Mouse (Mus musculus): Measurements from ENCODE around the gene Tnxb. TPM values are rescaled to one million over a fixed set of nuclear protein-coding genes. Genes with fewer than 3 reads are reported as not detected.
A peak's percentile ranks its signal among the peaks of the same experiment; 100 is the strongest.

Gene Tnxb
- polyA plus RNA-seq, 1 experiment from 2014 or later = 0.75 TPM

DNA sequence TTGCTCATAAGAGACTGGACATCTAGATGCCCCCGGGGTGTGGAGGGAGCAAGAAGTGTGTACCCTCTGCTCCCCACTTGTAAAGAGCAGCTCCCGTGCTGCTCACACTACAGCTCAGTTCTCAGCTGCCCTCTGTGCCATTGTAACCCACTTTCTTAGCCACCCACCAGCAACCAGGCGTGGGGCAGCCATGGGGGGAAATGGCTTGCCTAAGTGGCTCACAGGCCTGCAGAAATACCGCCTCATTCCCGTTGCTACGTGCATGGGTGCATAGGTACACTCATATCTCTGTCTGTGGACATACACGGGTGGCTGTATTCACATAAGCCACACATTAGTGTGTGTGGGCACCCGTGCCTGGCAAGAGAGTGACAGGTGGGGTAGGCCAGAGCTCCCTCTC lies 7.4 kb upstream of the Tnxb start:
- ATAC-seq (replicated peaks; ENCODE audit: low FRiP score) = no peak
- Histone ChIP-seq H3K4me3 (replicated peaks) (no peak overlapping the region), H3K27me3 (peaks cover 63% of the 10 kb centered on the region), H3K27ac (no peak overlapping the region), H3K9me3 (replicated peaks) (no peaks in the 10 kb centered on the region), H3K9ac (no peak overlapping the region), H3K36me3 (no peaks in the 10 kb centered on the region), H3K4me2 (no peak overlapping the region), H3K4me1 (peaks cover 17% of the 10 kb centered on the region)
- whole genome bisulfite sequencing = 84% methylated on average over 8 of the region's 8 CpGs

DNA sequence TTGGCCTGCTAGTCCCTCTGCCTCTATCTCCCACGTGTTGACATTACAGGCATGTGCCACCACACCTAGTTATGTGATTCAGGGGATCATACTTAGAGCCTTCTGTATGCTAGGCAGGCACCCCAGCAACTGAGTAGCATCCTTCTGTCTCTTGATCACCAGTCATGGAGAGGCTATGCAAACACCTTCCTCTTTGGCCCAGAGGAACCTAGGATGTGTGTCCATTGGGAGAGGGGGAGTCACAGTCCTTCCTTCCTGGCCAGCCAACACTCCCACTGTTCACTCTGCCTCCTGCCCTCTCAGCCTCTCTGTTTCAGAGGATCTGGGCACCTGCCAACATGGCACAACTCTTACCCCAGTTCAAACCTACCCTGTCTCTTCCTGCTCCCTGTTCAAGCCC lies 6.8 kb upstream of the Tnxb start:
- no peak overlapping the region for H3K4me2 ChIP-seq
- no peak overlapping the region for H3K4me3 ChIP-seq (replicated peaks)
- peaks cover 17% of the 10 kb centered on the region for H3K4me1 ChIP-seq
- no peaks in the 10 kb centered on the region for H3K36me3 ChIP-seq
- peaks cover 59% of the 10 kb centered on the region for H3K27me3 ChIP-seq
- H3K9ac ChIP-seq = no peak overlapping the region
- ATAC-seq (replicated peaks; ENCODE audit: low FRiP score) = no peak
- no peaks in the 10 kb centered on the region for H3K9me3 ChIP-seq (replicated peaks)
- H3K27ac ChIP-seq = no peak overlapping the region
- WGBS = 43% methylated on average over 1 of the region's 1 CpGs

DNA sequence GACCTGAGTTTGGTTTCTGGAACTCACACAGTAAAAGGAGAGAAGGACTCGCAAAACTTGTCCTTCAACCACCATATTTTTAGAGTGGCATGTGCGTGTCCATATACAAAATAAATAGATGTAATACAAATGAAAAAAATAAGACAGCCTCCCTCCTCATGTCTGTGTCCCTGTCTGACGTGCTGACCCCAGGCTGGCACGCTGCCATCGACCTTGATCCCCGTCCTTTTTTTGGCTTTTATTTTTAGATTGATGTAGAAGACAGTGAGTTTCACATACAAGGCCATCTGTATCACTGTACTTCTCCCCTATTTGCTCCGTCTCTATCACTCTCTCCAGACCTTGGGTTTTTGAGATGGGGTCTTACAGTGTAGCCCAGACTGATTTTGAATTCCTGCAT lies 5.9 kb upstream of the Tnxb start:
- Histone ChIP-seq H3K36me3 (no peaks in the 10 kb centered on the region), H3K9me3 (replicated peaks) (no peaks in the 10 kb centered on the region), H3K4me2 (no peak overlapping the region), H3K4me1 (peaks cover 17% of the 10 kb centered on the region), H3K9ac (no peak overlapping the region), H3K27ac (no peak overlapping the region), H3K27me3 (peaks cover 56% of the 10 kb centered on the region), H3K4me3 (replicated peaks) (no peak overlapping the region)
- ATAC-seq (replicated peaks; ENCODE audit: low FRiP score) = no peak
- 67% methylated on average over 7 of the region's 7 CpGs for WGBS

DNA sequence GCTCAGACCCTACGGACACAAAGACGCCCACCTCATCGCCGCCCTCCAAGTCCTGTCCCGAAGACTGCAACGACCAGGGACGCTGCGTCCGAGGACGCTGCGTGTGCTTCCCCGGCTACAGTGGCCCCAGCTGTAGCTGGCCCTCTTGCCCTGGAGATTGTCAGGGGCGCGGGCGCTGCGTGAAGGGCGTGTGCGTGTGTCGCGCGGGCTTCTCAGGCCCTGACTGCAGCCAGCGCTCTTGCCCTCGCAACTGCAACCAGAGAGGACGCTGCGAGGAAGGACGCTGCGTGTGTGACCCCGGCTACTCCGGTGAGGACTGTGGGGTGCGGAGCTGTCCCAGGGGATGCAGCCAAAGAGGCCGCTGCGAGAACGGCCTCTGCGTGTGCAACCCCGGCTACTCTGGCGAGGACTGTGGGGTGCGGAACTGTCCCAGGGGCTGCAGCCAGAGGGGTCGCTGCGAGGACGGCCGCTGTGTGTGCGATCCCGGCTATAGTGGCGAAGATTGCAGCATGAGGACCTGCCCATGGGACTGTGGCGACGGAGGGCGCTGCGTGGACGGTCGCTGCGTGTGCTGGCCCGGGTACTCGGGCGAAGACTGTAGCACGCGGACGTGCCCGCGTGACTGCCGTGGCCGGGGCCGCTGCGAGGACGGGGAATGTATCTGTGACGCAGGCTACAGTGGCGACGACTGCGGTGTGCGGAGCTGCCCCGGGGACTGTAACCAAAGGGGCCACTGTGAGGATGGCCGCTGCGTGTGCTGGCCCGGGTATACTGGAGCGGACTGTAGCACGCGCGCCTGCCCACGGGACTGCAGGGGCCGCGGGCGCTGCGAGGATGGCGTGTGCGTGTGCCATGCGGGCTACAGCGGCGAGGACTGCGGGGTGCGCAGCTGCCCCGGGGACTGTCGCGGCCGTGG lies 1.1 kb downstream of the Tnxb start:
- ATAC-seq (replicated peaks; ENCODE audit: low FRiP score) = no peak; the same call in 1 of the 2 replicates
- Histone ChIP-seq H3K36me3 (no peaks in the 10 kb centered on the region), H3K4me3 (replicated peaks) (peak overlapping the region; percentile 42), H3K9ac (peak overlapping the region; percentile 29), H3K4me1 (peaks cover 15% of the 10 kb centered on the region), H3K27me3 (peaks cover 71% of the 10 kb centered on the region), H3K9me3 (replicated peaks) (no peaks in the 10 kb centered on the region), H3K4me2 (peak overlapping the region; percentile 77), H3K27ac (no peak overlapping the region)
- WGBS = 8% methylated on average over 87 of the region's 93 CpGs

DNA sequence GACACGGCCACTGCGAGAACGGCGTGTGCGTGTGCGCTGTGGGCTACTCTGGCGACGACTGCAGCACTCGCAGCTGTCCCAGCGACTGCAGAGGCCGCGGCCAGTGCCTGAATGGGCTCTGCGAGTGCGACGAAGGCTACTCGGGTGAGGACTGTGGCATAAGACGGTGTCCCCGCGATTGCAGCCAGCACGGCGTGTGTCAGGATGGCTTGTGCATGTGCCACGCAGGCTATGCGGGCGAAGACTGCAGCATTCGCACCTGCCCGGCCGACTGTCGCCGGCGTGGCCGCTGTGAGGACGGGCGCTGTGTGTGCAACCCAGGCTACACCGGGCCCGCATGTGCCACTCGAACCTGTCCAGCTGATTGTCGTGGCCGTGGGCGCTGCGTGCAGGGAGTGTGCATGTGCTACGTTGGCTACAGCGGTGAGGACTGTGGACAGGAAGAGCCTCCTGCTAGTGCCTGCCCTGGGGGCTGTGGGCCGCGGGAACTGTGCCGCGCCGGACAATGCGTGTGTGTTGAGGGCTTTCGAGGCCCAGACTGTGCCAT lies 2.0 kb downstream of the Tnxb start:
- H3K9me3 ChIP-seq (replicated peaks) = no peaks in the 10 kb centered on the region
- peak overlapping the region; percentile 29; the same call in 1 of the 2 replicates for H3K9ac ChIP-seq
- H3K27ac ChIP-seq = no peak overlapping the region
- WGBS = 31% methylated on average over 49 of the region's 49 CpGs
- peaks cover 77% of the 10 kb centered on the region for H3K27me3 ChIP-seq
- H3K4me1 ChIP-seq = peaks cover 15% of the 10 kb centered on the region
- H3K36me3 ChIP-seq = no peaks in the 10 kb centered on the region
- peak overlapping the region; percentile 77 for H3K4me2 ChIP-seq
- ATAC-seq (replicated peaks; ENCODE audit: low FRiP score) = no peak
- H3K4me3 ChIP-seq (replicated peaks) = peak overlapping the region; percentile 42

DNA sequence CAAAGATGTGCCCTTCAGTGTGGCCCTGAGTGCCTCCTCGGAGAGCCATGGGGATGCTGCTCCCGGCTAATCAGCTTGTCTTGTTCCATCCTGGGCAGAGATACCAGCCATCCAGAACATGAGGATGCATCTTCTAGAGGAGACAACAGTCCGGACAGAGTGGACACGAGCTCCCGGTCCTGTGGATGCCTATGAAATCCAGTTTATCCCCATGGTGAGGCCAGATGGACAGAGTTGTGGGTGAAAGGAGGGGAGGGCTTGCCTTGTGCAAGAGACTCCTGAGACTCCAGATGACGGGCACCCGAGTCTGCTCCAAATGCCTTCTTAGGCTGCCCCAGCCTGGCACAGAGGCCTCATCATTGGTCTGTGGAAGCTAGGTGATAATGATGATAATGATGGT lies 2.8 kb downstream of the Tnxb start:
- Histone ChIP-seq H3K4me1 (peaks cover 15% of the 10 kb centered on the region), H3K36me3 (no peaks in the 10 kb centered on the region), H3K9ac (no peak overlapping the region), H3K27ac (no peak overlapping the region), H3K4me2 (no peak overlapping the region), H3K9me3 (replicated peaks) (no peaks in the 10 kb centered on the region), H3K4me3 (replicated peaks) (no peak overlapping the region), H3K27me3 (peaks cover 81% of the 10 kb centered on the region)
- 82% methylated on average over 7 of the region's 7 CpGs for WGBS
- no peak for ATAC-seq (replicated peaks; ENCODE audit: low FRiP score)

DNA sequence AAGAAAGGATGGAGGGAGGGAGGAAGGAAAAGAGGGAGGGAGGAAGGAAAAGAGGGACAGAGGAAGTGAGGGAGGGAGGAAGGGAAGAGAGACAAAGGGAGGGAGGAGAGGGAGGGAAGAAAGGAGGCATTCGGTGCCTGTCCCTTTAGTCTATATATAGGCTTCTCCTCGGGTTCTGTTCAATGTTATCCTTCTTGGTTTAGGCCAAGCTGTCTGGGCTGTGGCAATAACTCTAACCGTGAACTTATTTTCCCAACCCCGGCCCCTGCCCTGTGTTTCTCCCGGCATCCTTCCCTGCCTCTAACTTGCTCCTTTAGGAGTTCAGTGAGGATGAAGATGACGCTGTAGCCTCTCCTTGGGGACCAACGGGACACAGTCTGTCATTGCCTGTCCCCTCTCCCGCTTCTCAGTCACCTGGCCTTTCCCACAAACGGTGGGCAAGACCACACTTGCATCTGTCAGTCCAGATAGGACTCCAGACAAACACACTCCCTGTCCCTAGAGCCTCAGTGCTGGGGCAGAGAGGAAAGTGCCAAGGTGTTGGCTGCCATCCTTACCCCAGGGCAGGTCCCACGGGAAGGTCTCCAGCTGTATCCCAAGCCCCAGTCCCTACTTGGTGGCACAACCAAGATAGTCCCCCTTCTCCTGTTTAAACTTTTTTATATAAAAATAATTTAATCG lies 4.3 kb downstream of the Tnxb start:
- Histone ChIP-seq H3K4me3 (replicated peaks) (no peak overlapping the region), H3K27me3 (peaks cover 89% of the 10 kb centered on the region), H3K4me1 (peaks cover 15% of the 10 kb centered on the region), H3K27ac (no peak overlapping the region), H3K36me3 (no peaks in the 10 kb centered on the region), H3K4me2 (no peak overlapping the region), H3K9ac (no peak overlapping the region), H3K9me3 (replicated peaks) (no peaks in the 10 kb centered on the region)
- WGBS = 61% methylated on average over 11 of the region's 11 CpGs
- no peak for ATAC-seq (replicated peaks; ENCODE audit: low FRiP score)

DNA sequence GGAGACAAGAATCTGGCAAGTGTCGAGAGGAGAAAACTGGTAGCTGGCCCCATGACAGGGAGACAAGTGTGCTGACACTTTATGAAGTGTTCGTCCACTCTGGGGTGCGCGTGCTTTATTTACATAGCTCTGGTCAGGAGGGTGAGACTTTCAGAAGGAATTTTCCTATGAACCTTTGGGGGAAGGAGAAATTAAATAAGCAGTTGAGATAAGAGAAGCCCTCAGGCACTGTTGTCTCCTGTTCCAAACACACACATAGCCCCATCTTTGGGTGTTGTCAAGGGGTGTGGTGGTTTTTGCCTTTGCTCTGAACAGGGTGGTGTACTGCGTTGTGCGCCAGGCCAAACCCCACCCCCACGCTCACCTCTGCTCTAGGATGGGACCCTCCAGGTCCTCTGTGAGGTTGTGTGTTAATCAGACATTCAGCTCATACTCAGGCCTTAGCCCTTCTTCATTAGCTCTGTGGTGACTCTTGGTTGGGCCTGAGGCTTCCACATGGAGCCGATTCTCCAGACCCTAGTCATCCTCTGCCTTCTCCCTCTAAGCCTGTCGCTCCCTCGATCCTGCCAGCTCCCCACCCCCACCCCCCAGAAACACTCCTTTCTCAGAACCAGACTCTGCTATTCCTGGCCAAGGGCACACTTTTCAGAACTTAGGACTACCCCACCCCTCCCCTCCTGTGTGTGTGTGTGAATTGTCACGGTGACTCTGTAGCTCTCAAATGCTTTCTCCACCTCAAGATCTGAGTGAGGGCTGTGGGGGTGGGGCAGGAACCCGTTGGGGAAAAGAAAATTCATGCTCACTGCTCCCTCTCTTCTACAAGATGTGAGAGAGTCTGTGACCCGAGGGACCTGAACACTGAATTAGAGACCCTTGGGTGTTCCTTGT lies 5.1 kb downstream of the Tnxb start:
- no peak for ATAC-seq (replicated peaks; ENCODE audit: low FRiP score)
- Histone ChIP-seq H3K9ac (no peak overlapping the region), H3K4me3 (replicated peaks) (no peak overlapping the region), H3K36me3 (no peaks in the 10 kb centered on the region), H3K27me3 (peaks cover 89% of the 10 kb centered on the region), H3K9me3 (replicated peaks) (no peaks in the 10 kb centered on the region), H3K27ac (no peak overlapping the region), H3K4me2 (no peak overlapping the region), H3K4me1 (peaks cover 18% of the 10 kb centered on the region)
- 69% methylated on average over 13 of the region's 13 CpGs for WGBS

DNA sequence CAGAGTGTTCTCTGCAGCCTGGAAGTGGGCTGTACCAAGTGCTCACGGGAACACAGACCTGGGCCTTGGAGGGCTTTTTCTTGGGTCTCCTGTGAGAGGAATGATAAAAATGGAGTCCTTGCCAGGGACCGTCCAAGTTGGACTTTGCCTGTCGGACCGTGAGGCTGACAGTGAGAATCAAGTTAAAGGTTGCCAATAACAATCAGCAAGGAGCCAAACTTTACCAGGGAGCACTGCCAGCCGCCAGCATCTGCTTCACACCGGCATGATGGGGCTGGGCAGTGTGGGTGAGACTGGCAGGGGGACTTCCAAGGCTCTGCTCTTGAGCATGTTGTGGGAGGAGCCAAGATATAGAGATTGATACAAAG lies 5.7 kb downstream of the Tnxb start:
- no peaks in the 10 kb centered on the region for H3K36me3 ChIP-seq
- peaks cover 17% of the 10 kb centered on the region for H3K4me1 ChIP-seq
- no peak for ATAC-seq (replicated peaks; ENCODE audit: low FRiP score)
- H3K9me3 ChIP-seq (replicated peaks) = no peaks in the 10 kb centered on the region
- peaks cover 83% of the 10 kb centered on the region for H3K27me3 ChIP-seq
- no peak overlapping the region for H3K4me2 ChIP-seq
- WGBS = 78% methylated on average over 6 of the region's 6 CpGs
- H3K27ac ChIP-seq = no peak overlapping the region
- H3K4me3 ChIP-seq (replicated peaks) = no peak overlapping the region
- no peak overlapping the region for H3K9ac ChIP-seq

DNA sequence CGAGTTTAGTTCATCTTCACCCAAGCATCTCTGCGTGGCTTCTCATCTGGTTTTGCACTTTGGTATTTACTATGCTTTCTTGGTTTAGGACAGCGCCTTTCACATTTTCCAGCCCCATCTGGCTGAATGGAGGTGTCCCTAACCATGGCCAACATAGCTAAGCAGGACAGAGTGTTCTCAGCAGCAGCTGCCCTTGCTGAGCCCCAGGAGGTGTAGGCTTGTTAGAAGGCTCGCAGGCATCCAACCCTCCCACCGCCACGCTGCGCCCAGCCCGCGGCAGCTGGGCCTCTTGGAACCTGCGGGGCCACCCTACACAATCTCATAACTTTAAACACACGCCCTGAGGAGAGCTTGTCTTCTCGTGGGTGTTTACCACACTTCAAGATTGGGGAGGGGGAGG lies 6.3 kb downstream of the Tnxb start:
- WGBS = 72% methylated on average over 12 of the region's 12 CpGs
- no peak overlapping the region for H3K9ac ChIP-seq
- H3K27me3 ChIP-seq = peaks cover 77% of the 10 kb centered on the region
- H3K27ac ChIP-seq = no peak overlapping the region
- ATAC-seq (replicated peaks; ENCODE audit: low FRiP score) = no peak
- H3K4me3 ChIP-seq (replicated peaks) = no peak overlapping the region
- H3K4me2 ChIP-seq = no peak overlapping the region
- H3K9me3 ChIP-seq (replicated peaks) = no peaks in the 10 kb centered on the region
- H3K36me3 ChIP-seq = no peaks in the 10 kb centered on the region
- peaks cover 17% of the 10 kb centered on the region for H3K4me1 ChIP-seq

DNA sequence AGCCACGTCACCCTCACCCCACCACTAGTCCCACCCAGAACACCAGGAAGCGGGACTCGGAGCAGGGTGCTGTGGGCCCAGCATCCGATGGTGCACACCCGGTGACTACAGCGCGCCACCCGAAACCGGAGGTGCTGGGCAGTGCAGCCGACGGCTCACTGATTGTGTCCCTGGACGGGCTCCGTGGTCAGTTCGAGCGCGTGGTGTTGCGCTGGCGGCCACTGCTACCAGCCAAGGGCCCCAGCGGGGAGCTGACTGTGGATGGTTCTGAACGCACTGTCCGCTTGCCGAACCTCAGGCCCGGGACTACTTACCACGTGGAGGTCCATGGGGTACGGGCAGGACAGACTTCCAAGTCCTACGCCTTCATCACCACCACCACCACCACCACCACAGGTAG lies 9.9 kb downstream of the Tnxb start:
- no peak for ATAC-seq (replicated peaks; ENCODE audit: low FRiP score)
- H3K9ac ChIP-seq = no peak overlapping the region
- H3K4me1 ChIP-seq = peaks cover 31% of the 10 kb centered on the region
- H3K27ac ChIP-seq = no peak overlapping the region
- H3K36me3 ChIP-seq = no peaks in the 10 kb centered on the region
- H3K4me3 ChIP-seq (replicated peaks) = no peak overlapping the region
- 85% methylated on average over 26 of the region's 26 CpGs for WGBS
- H3K4me2 ChIP-seq = no peak overlapping the region
- H3K9me3 ChIP-seq (replicated peaks) = no peaks in the 10 kb centered on the region
- peaks cover 44% of the 10 kb centered on the region for H3K27me3 ChIP-seq

Measured in kidney, embryonic 15.5 days (tissue).